Mouse (Mus musculus) natural killer cell, adult 2 months (primary cell): ENCODE results near the gene Svs1.
"Not testable (repeated sequence)": the region's sequence is repeated elsewhere in the genome, so short reads cannot be mapped to it uniquely, and the experiment has no call there.

Experiments
- DNase-seq, 2 experiments: peaks; one replicate each; pipeline ENCODE4 v3.0.0; 2022; ENCODE audit warnings: low spot score in 2 of 2

Gene Svs1

GRCm38 (mm10) chr6:48986444-48986990 lies at the start of gene Svs1:
Gene Svs1, plus strand, starts transcription at chr6:48986861.
- DNase-seq, result no peak

DNA sequence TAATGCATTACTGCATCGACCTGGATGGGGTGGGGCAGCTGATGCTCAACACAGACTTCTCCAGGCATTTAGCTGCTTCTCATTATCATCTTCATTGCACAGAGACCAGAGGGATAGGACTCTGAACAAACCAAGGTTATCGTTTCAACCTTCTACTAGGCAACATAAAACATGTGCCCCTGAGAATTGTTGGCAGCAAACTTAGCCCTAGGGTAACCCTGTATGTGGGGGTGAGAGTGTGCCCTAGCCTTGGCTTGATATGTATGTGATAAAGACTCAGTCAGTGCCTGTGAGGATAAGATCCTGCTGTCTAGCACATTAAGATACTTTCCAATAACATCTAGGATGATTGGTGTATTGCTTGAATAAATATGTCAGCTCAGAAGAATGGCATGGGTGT lies 37.1 kb upstream of the Svs1 start:
- DNase-seq, result no peak

GRCm38 (mm10) chr6:48950676-48951075 lies 36.0 kb upstream of the Svs1 start:
- DNase-seq, result no peak

GRCm38 (mm10) chr6:48951630-48952029 lies 35.0 kb upstream of the Svs1 start:
- no peak for DNase-seq

GRCm38 (mm10) chr6:48953220-48953619 lies 33.4 kb upstream of the Svs1 start:
- no peak for DNase-seq

DNA sequence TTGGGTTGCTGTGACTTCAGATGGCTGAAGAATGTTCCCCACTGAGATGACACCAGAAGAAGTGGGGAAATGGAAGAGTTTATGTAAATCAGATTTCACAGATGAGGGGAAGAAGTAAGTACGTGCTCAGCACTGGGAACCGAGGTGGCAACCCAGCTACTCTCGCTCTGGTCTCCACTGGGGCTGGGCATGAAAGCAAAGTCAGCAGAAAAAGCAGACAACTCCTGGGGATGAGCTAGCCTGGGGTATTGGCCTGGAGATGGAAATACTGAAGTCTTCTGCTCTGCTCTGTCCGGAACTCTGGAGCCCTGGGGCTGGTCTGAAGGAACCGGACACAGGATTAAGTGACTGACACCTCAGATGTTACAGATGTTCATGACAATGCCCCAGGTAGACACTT lies 32.5 kb upstream of the Svs1 start:
- DNase-seq, result no peak

DNA sequence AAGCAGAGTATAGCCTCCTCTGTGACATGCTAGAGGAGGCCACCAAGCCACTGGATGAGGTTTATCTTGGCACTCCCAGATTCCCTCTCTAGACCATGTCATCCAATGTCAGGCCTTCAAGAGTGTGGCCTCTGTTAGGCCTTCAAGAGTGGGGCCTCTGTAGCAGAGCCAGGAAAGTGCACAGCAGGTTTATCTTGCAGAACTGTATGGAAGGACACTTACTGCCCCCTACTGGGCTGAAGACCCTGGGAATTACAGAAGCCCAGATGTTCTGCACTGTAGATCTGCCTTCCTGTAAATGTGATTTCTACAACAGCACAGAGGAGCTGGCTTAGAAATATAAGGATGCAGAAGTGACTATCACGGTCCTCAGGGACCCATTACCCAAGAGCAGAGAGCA lies 31.7 kb upstream of the Svs1 start:
- peak in 1 of 2 experiments; percentile 7 for DNase-seq

DNA sequence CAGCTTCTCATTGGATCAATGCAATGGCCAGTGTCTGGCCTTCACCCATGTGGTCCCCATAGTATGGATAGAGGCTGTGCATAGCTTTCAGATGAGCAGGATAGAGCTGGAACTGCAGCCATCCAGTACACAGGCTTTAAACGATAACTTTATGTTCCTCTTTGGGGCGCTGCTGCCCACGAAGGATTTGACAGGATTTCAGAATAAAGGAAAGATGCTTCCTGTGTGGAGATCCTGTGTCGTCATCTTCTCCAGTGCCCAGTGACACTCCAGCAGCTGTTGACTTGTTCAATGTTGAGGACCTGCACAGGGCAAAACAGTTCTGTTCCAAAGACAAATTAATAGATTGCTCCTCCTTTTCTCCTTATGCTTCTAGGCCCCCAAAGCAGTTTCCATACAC lies 29.9 kb upstream of the Svs1 start:
- no peak for DNase-seq

- no peak for DNase-seq
These were observed 28.6 kb upstream of the Svs1 start for GRCm38 (mm10) chr6:48958053-48958452.

- DNase-seq, result not testable (repeated sequence)
These were observed 27.5 kb upstream of the Svs1 start for GRCm38 (mm10) chr6:48959151-48959550.

DNA sequence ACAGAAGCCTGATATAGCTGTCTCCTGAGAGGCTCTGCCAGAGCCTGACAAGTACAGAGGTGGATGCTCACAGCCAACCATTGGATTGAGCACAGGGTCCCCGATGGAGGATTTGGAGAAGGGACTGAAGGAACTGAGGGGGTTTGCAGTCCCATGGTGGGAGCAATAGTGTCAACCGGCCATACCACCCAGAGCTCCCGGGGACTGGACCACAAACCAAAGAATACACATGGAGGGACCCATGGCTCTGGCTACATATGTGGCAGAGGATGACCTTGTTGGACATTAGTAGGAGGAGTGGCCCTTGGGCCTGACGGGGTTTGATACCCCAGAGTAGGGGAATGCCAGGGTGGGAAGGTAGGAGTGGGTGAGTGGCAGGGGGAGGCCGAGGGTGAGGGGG lies 20.0 kb upstream of the Svs1 start:
- not testable (repeated sequence) for DNase-seq

DNA sequence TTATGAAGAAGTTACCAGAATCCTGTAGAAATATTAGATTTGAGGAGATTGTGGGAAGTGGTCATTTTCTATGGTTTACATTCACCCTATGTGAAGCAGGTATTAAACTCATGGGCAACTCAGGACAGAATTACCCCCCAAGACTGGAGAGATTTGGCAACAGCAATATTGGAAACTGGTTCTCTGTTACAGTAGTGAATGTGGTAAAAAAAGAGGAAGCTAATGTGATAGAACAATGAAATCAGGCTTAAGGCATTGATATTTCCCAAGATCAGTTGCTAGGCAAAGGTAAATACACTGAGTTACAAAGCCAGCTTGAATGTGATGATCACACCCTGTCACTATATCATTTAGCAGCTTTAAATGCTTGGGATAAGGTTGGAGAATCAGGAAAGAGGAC lies 18.8 kb upstream of the Svs1 start:
- DNase-seq, result no peak

DNA sequence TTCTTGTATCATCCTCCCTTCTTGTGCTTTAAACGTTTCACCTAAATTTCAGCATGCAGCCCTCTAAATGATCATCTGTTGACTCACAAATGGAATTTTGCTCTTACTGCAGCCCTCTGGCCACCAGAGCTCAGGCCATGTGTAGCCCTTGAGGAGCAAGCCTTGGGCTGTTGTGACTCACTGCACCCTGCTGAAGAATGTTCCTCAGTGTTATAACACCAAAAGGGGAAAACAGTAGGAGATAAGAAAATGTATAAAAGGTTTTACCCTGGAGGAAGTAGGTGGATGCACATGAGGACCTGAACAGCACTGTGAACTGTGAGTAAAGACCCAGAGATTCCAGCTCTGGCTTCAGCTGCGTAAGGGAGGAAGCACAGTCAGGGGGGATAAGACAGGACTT lies 12.0 kb upstream of the Svs1 start, which contains the start of gene Doxl2:
Gene Doxl2, plus strand, starts transcription at position 301 of the 400 bp plus-strand sequence.
- no peak for DNase-seq

DNA sequence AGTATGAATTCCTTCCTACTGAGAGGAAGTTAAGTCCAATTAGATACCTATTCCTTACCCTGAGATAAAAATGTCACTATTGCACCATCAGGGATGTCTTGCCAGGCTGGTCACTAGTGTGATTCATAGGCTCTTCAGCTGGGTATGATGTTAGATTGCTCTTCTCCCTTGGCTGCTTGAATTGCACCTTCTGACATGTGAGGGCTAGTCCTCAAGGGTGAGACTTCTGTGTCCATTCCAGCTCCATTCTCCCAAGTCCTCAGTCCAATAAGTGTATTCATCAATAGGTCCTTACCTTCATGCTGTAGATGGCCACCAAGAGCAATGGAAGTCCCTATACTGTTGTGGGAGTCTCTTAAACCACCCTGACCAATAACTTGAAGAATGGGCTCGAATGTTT lies 7.0 kb upstream of the Svs1 start:
- no peak for DNase-seq

GRCm38 (mm10) chr6:48982305-48982704 lies 4.4 kb upstream of the Svs1 start:
- no peak for DNase-seq

DNA sequence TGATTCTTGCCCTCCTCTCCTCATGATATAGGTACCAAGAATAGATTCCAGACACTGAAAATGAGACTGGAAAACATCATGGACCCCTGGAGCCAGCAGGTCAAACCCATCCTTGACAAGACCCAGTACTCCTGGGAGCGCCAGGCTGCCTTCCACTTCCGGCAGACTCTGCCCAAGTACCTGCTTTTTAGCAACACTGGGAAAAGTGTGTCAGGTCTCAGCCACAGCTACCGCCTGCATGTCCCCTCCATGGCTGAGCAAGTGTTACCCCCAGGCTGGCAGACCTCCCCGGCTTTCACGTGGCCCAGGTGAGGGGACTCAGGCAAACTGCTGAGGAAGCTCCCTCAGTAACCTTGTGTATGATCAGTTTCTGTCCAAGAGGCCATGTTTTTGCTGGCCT lies 3.3 kb downstream of the Svs1 start:
- no peak for DNase-seq

GRCm38 (mm10) chr6:48991991-48992390 lies 5.3 kb downstream of the Svs1 start:
- DNase-seq, result no peak

- DNase-seq, result no peak
These were observed 11.5 kb downstream of the Svs1 start for GRCm38 (mm10) chr6:48998186-48998585.

DNA sequence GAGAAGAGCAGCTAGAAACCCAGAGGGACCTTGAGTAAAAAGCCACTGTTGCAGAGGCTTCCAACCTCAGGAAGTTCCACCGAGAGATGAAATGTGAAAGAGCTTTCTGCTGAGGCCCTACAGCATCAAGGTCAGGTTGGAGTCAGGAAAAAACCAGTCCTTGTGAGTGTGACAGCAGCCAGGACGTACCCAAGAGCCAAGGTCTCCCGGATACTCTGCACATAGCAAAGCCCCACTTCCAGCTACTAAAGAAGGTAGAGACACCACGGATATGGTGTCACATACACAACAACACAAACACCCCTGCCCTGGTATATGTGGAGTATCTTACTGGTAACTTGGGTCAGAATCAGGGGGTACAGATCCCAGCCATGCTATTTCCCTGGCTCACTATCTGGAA lies 12.1 kb downstream of the Svs1 start:
- DNase-seq, result no peak

DNA sequence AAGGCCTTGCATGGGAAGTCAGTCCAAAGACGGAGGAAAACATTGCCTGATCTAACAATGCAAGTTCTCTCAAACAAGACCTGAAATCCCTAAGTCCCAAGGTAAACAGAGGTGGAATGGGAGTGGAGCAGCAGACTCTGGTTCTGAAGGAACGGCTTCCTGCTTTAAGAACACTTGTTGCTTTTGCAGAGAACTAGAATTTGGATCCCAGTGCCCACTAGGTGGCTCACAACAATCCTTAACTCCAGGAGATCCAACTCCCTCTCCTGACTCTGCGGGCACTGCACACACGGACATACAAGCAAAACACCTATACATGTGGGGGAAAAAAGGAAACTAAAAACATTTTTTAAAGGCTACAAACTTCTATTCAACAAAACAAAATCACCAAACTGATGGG lies 16.7 kb downstream of the Svs1 start:
- no peak for DNase-seq

DNA sequence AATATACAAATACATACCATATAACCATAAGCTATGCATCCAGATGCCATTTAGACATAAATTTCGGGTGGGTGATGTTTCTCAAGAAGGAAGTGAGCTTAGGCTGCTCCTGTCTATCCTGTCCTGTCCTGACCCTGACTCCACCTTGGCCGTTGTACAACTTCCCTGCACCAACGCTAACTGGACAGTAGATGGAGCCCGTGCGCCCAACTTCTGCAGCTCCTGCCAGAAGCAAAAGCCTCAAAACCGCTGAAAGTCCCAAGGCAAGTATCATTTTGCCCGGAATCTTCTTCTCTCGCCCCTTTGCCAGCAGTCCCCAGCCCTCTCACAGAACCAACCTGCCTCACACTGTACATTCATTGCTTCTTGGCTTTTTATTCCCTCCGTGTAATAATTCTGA lies 21.3 kb downstream of the Svs1 start:
- peak; percentile 42 to 53 for DNase-seq

DNA sequence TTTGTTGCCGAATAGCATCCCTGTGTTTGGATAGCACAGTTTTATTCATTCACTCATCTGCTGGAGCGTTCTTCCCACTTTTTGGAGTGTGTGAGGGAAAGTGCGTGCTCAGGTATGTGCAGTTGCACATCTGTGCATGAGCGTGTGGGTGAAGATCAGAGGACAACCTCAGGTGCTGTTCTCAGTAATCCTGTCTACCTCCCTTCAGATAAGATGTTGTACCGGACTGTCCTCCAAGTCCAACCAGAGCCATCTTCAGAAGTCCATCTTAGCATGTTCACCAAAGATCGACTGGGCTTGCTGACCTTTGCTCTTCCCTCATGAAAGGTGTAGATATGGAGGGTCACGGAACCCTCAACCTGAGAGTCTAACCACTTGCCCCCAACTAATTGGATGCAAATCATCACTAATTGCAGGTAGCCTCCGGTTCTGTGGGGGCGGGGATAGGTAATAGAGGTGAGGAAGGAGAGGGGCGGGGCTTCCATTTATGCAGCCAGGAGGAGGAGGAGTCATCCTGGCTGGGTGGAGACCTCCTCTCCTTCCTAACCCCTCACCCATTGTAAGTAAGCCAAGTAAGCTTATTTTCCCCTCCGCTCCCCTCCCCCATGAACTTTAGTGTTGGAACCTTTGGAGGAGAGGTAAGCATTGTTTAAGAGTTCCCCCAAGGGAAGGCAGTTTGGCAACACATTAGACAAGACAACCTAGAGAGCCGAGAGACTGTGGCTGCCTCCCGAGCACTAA lies 21.9 kb downstream of the Svs1 start:
- no peak for DNase-seq

- no peak for DNase-seq
These were observed 22.5 kb downstream of the Svs1 start for GRCm38 (mm10) chr6:49009161-49009555.

DNA sequence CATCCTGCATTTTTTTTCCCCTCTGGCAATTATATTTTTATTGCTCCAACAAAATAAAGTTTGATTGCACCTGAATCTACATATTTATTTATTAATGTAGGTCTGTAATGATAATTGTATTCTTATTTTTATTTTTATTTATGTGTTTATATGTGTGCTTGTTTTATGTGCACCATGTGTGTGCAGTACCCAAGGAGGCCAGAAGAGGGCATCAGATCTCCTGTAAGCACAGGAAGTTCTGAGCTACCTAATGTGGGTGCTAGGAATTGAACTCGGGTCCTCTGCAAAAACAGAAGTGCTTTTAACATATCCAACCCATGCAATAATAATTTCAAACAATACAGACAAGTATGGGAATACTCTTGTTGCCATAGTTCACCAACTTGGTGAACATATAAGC lies 23.0 kb downstream of the Svs1 start:
- DNase-seq, result no peak
